Mouse (Mus musculus) cerebellum, adult (tissue): ENCODE measurements around the gene Slc1a3.

ENCODE experiments used
- ATAC-seq: cut with Nextera tagmentation; 2 replicates; pipeline ENCODE4 v1.9.2; 2017; ENCODE audit warnings: mild to moderate bottlenecking, moderate library complexity, mixed read lengths; ENCODE audit not compliant: insufficient number of reproducible peaks, low FRiP score, low TSS enrichment

Slc1a3 gene

DNA sequence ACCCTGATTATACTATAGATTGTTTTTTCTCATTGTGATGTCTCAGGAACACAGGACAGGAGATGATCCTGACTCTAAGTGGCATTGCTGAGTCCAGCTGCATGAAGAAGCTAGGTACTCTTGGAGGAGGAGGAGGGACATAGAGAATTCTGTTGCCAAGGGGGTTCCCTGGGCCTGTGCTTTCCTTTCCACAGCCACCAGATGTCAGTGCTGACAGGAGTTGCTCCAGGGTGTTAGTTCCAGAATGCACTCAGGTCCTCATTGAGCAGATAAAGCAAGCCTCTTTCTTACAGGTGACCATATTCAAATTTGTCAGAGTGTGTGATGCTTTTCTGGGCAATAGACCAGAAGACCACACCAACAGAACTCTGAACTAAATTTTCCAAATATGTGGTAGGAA, 86.7 kb downstream of the Slc1a3 start:
- ATAC-seq = no peak

DNA sequence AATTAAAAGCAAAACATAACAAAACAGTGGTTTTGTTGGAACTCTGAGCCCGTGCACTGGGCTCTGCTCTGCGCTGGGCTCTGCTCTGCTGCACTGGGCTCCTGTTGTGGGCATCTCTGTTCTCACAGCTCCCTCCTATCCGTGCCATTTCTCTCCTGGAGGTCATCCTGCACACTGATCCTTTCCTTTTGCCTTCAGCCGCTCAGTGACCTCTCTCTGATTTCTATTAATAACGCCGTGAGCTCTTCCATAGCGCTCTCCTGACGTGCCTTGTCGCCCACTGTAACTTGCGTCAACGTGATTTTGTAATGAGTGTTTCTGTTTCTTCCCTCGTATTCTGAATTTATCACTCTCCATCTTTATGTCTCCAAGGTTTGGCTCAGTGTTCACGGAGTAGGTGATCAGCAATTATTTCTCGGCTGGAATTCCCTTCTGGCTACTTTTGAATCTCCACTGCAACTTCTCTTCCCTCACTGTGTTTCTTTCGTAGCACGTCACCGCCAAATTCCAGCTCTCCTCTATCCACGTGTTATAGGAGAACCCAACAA, 91.0 kb downstream of the Slc1a3 start:
- ATAC-seq = no peak

DNA sequence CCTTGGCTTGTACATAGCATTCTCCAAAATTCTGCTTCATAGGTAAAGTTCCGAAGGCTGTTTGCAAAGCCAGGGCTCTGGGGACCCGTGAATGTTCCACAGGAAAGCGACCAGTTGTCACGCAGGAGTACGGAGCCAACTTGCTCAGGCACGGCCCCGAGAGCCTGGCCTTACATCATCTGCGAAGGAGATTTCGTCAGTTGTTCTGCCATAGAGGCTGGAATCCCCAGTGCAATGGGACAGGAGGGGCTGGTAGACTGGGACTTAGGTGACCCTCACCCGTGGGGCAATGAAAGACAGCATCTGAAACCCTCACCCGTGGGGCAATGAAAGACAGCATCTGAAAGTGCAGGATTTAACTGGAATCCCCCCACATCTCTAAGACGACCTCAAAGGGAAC, 94.3 kb downstream of the Slc1a3 start:
- no peak for ATAC-seq

DNA sequence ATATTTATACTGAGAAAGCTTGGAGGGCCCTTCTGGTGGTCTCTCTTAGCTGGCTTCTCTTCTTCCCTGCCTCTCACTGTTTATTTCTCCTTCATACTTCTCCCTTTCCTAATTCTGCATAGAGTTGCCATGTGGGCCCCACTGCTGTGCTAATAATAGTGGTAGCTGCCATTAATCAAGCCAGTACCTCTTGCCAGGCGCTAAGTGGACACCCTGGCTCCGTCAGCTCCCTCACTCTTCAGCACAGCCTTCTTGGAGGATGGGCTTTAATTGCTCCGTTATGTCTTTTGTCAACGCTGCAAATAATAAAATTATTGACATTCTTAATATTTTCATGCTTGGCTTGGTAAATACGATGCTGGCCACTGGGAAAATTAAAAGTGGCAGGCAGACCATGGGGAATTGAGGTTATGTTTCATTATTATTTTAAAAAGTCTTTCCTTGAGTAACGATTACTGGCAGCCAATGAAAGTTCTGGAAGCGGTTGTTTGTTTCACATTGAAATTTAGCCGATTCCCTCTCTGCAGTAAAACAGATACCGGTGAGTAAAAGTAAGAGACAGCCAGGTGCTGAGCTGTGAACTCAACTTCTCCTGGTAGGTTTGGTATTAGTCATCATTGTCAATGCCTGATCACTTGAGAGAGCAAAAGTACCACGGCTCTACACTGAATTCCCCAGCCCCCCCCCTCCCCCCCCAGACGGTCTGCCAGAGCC, 94.9 kb downstream of the Slc1a3 start:
- ATAC-seq = no peak

DNA sequence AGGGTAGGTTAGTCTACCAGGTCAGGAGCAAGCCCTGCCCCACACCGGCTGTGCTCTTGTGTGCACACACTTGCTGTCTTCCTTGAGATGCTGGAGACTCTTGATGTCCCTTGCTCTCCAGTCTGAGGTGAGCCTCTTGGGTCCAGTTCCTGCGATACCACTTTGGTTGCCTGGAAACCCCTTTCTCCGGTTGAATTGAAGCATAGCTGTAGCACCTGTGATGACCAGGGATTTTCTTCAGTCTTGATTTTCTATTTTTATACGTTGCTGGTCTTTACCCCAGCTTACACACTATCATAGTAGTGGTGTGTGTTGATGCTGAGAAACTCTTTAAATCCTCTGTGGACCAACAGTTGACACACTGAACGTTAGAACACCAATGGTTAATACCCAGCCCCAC, 95.9 kb downstream of the Slc1a3 start:
- no peak for ATAC-seq

DNA sequence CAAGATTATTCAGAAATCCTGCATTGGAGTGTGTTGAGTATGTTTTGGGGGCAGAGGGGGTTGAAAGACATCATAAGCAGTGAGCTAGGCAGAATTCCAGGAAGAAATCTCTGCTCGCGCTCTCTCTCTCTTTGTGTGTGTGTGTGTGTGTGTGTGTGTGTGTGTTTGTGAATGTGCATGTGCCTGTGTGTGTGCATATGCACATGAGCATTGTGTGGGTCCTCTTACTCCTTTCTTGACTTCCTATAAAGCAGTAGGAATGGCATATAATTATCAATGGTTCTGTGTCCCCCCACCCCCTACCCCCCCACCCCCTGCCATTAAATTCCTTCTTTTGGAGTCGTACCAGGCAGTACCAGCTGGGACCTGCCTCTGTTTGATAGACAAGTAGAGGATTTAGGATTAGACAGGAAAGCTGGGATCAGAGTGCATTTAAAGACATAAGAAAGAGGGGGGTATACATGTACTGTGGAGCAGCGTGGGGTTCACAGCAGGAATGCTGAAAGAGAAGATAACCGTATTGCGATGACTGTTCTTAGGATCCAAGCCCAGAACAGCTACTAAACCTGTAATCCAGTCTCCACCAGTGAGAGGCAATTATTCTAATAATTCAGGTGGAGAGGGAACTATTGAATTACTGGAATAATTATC, 104.9 kb downstream of the Slc1a3 start:
- ATAC-seq = no peak

DNA sequence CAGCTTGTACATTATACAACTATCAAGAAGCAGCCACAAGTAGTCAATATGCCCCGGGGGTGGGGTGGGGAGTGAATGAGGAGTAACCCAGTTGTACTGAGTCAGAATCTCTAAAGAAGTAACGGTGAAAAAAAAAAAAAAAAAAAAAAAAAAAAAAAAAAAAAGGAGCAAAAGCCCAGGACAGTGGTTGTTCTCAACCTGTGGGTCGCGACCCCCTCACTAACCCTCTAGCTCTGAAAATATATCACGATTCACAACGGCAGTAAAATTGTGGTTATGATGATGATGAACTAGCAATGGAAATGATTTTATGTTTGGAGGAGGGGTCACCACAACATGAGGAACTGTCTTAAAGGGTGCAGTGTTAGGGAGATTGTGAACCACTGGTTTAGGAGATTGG, 108.2 kb downstream of the Slc1a3 start:
- ATAC-seq = no peak

DNA sequence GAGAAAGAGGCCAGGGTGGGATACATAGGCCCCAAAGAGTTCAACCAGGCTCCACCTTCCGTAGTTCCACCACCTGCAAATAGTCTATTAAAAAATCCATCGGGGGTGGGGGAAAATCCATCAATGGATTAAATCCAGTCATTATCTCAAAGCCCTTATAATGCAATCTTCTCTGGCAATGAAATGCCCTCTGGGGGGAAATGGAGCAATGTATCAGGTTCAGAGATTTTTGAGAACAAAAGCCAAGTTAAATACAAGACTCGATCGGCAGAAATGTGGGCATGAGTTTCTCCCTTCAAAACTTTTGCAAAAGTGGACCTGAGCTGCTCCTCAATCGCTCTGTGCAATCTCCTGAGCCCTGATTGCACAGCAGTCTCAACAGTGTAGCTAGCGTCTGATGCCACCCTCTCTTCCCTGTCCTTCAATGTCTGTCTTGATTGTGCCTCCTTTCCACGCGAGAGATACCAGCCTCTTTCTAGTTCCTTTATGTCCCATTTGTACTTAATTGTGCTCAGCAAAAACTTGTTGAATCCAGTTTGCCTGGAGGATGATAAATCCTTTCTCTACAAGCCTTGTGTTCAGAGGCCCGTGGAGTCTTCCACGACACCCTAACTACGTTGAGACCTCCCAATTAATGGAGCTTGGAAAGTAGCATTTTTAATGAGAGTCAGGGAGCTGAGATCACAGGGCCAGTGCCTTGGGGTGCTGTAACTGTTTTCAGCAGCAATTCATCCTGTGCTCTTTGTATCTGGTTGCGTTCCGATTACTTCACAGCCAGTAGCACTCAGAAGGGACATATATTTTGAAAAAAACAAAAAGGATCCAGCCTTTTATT, 109.0 kb downstream of the Slc1a3 start:
- ATAC-seq = no peak

DNA sequence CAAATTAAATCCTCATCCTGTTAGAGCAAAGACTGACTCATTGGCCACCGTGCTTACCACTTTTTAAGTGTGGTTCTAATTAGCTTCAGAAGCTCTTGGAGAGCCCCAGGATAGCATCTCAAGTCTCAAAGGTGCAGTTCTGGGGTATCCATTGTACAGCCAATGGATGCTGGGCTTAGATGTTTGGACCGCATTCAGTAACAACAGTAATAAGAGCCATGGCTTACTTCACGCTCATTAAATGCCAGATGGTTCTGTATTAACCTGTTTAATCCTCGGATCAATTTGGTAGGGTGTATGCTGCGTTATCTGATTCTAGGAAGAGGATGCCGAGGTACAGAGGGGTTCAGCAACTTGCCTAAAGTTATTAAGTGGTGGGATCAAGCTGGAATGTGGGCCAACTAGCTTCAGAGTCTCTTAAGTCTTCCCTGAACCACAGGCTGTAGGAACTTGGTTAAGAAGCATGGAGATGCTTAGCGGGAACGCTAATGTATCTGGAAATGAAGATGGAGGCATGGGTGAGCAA, 114.1 kb downstream of the Slc1a3 start:
- no peak for ATAC-seq

DNA sequence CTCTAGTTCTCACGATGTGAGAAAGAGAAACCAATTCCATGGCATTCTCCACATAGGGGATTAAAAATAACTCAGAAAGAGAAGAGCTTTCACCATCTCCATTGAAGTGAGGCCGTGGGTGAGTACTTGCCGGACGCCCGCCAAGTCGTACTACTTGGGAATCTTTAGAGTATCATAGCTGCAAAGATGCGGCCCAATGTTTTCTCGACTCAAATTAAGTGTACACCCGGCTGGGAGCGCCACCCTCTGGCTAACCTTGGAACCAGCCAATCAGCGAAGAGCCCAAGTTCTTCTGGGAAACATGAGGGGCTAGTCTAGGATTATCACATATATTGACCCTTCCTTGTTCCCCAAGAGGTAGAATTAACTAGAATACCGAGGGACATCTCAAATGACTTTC, 115.3 kb downstream of the Slc1a3 start:
- no peak for ATAC-seq

DNA sequence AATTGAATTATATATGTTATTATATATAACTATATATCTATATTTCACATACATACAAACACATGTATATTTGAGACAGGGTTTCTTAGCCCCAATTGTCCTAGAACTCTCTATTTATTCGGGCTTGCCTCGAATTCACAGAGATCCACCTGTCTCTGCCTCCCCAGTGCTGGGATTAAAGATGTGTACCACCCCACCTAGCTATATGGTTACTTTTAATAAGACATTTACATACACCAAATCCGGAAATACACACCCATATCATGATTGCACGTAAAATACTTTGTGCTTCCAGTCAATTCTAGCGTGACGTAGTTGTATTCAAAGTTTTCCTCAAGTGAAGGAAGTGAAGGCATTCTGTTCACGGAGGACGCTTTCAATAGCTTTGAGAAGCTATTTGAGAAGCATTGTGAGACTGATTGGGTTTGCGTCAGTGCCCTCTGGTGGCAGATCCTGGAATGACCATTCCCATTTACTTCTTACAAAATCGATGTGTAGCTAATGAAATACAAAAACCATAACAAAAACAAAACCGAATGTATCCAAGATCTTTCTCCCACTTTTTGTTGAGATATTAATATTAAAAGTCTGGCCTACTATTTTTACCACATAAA, 121.0 kb downstream of the Slc1a3 start:
- 0 out of 2 replicates have a peak, but pooled peaks have one; percentile 74 for ATAC-seq

DNA sequence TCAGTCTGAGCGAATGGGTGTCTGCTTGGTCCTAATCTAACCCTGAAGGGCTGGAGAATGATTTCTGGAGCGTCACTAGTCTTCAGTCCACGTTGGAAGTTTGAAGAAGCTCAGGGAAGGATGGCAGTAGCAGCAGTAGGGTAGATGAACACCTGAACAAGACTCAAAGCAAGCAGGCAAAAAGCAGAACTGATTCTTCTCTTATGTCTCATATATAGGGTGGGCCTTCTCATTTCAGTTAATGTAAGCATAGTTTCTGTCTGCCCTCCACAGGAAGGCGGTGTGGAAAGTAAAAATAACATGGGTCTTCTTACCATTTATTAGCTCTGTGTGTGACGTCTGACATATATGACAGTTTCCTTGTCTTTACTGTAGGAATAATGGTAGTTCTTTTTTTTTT, 122.5 kb downstream of the Slc1a3 start:
- ATAC-seq = no peak

DNA sequence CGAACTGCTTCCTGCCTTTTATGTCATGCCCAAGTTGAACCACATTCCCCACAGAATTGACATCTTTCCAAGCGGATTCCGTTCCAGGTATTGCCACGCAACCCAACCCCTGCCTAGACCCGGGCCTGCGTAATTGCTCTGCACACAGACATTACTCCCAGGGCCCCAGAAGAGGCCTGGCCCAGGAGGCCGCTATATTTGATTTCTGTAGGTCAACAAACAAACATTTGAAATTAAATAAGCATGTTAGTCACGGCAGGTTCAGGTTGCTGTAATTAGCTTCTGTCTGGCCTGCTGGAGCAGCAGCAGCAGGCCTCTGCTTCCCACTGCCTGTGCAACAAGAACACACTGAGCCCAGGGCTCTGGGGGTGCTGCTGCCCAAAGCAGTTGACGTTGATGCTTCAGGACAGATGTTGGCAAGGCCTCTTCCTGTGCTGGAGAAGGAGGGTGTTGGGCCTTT, 123.7 kb downstream of the Slc1a3 start:
- ATAC-seq = no peak
